Mouse (Mus musculus) erythroblast, embryonic 14.5 days (primary cell): ENCODE measurements around the gene Dhx34. TPM values are rescaled to one million over a fixed set of nuclear protein-coding genes. Genes with fewer than 3 reads are reported as not detected.

Experiments used
- H3K27me3 ChIP-seq: 2 replicates; pipeline ENCODE4 v1.6.1; 2012; ENCODE audit warnings: inconsistent platforms; ENCODE audit not compliant: control insufficient read depth
- H3K36me3 ChIP-seq: 2 replicates; pipeline ENCODE4 v1.6.1; 2012; ENCODE audit warnings: mild to moderate bottlenecking, inconsistent platforms; ENCODE audit not compliant: control insufficient read depth
- H3K4me1 ChIP-seq: 2 replicates; pipeline ENCODE4 v1.6.1; 2012; ENCODE audit warnings: inconsistent platforms; ENCODE audit not compliant: control insufficient read depth
- H3K4me3 ChIP-seq: replicated peaks from 2 replicates; pipeline ENCODE3; 2012; ENCODE audit warnings: moderate library complexity, mild to moderate bottlenecking, inconsistent platforms
- H3K9me3 ChIP-seq: 2 replicates; pipeline ENCODE4 v1.6.1; 2012; ENCODE audit warnings: low read length, inconsistent platforms, mixed read lengths; ENCODE audit not compliant: control insufficient read depth
- GATA1 ChIP-seq: IDR thresholded peaks from 2 replicates; pipeline ENCODE4 v1.6.1; 2012; ENCODE audit warnings: low read length, inconsistent platforms, mixed read lengths
- TAL1 ChIP-seq: IDR thresholded peaks from 3 replicates; pipeline ENCODE4 v1.6.1; 2012; ENCODE audit warnings: low read length, inconsistent platforms, mixed read lengths
- polyA plus RNA-seq: library from polyadenylated mRNA; stranded (reverse); fragments of >175 nt; gene quantifications from 2 replicates; pipeline ENCODE4 v1.2.3, GENCODE M21; 2012

The Dhx34 gene
- polyA plus RNA-seq, 1 experiment: 1.7 TPM

DNA sequence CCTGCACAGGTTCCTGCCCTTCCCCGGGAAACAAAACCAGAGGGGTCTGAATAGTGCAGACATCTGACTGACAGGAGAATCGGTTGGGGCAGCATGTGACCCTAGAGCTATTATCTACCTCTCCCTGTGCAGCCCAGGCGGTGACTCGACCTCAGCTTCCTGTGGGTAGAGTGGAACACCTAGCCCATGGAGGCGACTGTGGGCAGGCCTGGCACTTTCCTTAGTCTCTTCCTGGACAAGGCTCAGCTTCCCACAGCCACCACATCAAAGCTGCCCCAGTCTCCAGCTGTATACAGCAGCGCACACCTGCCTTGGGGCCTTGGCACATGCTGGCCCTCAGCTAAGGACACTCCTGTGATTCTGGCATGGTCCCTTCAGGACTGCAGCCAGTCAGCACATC lies 20.7 kb downstream of the Dhx34 start:
- no peaks in the 10 kb centered on the region for H3K9me3 ChIP-seq
- H3K27me3 ChIP-seq: no peaks in the 10 kb centered on the region
- no peak overlapping the region for H3K4me3 ChIP-seq
- no peaks in the 10 kb centered on the region for H3K4me1 ChIP-seq
- peaks cover 39% of the 10 kb centered on the region for H3K36me3 ChIP-seq
- TF ChIP-seq GATA1 (no peak), TAL1 (no peak)

DNA sequence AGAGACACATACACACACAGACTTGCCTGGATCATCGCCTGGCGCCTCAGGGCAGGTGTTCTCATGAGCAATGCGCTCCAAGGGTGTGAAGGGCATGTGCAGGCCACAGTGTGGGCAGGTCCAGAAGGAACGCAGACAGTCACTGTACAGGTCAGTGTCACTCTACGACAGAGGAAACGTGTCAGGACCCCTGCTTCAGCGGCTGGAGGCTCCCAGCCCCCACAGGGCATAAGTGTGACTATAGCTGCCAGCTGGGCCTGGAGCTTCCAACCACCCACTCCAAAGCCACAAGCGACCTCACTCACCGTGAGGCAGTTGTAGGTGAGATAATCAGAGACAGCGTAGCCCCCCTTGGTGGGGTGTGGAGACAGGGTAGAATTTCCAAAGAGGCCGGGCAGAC lies 23.3 kb downstream of the Dhx34 start:
- Histone ChIP-seq H3K36me3 (peaks cover 30% of the 10 kb centered on the region), H3K27me3 (no peaks in the 10 kb centered on the region), H3K4me3 (no peak overlapping the region), H3K9me3 (peaks cover 3% of the 10 kb centered on the region; the same call in 1 of the 2 replicates), H3K4me1 (no peaks in the 10 kb centered on the region)
- TF ChIP-seq GATA1 (no peak), TAL1 (no peak)

DNA sequence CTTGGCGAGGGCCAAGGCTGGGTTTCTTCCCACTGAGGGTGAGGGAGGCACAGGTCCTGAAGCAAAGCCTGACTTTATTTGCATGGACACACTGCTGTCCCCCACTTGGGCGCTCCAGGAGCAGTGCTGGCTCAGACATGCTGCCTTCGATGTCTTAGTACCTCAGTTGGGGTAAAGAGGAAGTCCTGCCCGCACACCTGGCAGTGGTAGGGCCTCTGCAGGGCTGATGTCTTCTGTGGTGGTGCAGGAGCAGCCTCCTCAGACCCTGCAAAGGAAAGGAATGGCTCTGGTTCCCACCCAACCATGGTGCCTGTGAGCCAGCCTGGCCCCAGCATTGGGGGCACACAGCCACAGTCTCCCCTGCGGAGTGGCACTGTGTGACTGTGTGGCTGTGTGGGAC lies 24.7 kb downstream of the Dhx34 start:
- H3K4me1 ChIP-seq: peaks cover 2% of the 10 kb centered on the region
- no peak overlapping the region for H3K4me3 ChIP-seq
- H3K36me3 ChIP-seq: peaks cover 23% of the 10 kb centered on the region
- peaks cover 3% of the 10 kb centered on the region; the same call in 1 of the 2 replicates for H3K9me3 ChIP-seq
- H3K27me3 ChIP-seq: no peaks in the 10 kb centered on the region
- TF ChIP-seq TAL1: no peak

DNA sequence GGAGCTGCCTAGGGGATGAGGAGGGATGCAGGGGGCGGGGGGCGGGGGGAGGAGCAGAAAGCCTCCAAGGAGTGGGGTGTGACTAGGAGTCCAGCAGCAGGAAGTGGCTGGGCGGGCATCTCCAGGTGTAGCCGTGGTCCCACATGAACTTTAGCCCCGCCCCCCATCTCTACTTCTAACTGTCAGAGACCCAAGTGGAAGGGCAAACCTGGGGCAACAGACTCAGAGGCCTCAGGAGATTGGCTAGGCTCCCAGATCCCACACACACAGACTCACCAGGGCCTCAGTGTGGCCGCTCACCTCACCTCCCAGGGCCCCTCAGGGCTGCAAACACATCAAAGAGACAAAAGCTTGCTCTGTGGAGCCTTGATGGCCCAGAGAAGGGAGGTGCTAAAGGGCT lies 25.2 kb downstream of the Dhx34 start:
- H3K27me3 ChIP-seq: no peaks in the 10 kb centered on the region
- TF ChIP-seq GATA1 (no peak), TAL1 (no peak)
- H3K4me3 ChIP-seq: no peak overlapping the region
- peaks cover 7% of the 10 kb centered on the region for H3K4me1 ChIP-seq
- H3K36me3 ChIP-seq: peaks cover 18% of the 10 kb centered on the region
- H3K9me3 ChIP-seq: peaks cover 3% of the 10 kb centered on the region; the same call in 1 of the 2 replicates

DNA sequence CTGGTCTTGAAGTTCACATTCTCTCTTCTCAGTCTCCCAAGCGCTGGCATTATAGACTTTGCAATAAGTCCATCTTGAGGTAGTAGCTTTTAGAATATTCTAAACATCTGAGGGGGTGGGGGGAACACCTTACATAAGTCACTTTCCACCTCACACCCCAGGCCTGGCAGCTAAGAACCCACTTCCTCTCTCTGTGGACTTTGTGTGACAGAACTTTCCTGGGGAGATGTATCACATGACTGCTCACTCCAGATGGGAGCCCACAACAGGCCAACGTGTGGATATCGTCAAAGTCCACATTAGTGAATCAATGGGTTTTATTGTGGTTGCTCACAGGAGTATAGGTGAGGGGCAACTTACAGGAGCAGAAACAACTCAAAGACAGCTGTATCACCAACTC lies 28.1 kb downstream of the Dhx34 start:
- TF ChIP-seq TAL1 (no peak), GATA1 (no peak)
- no peak overlapping the region for H3K4me3 ChIP-seq
- peaks cover 7% of the 10 kb centered on the region for H3K4me1 ChIP-seq
- peaks cover 3% of the 10 kb centered on the region; the same call in 1 of the 2 replicates for H3K9me3 ChIP-seq
- peaks cover 10% of the 10 kb centered on the region for H3K36me3 ChIP-seq
- no peaks in the 10 kb centered on the region; the same call in 1 of the 2 replicates for H3K27me3 ChIP-seq

DNA sequence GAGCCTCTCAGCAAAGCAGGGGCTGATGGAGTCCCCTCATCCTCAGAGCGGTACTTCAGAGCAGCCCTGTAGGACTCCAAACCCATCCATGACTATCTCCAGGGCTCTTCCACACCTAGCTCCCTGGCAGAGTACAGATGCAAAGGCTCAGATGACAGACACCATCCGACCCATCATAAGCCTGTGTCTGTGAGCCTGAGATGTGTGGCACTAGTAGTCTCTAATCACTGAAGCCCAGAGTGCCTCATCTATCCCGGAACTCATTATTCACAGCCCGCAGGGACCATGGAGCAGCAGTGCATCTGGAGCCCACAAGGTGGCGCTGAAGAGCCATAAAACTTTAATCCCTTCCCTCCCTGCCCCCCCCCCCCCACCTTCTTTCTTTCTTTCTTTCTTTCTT lies 29.5 kb downstream of the Dhx34 start:
- H3K4me1 ChIP-seq: peaks cover 12% of the 10 kb centered on the region
- no peaks in the 10 kb centered on the region; the same call in 1 of the 2 replicates for H3K27me3 ChIP-seq
- H3K9me3 ChIP-seq: peaks cover 3% of the 10 kb centered on the region; the same call in 1 of the 2 replicates
- H3K36me3 ChIP-seq: peaks cover 4% of the 10 kb centered on the region
- TF ChIP-seq GATA1: no peak
- TF ChIP-seq TAL1: no peak
- no peak overlapping the region for H3K4me3 ChIP-seq

DNA sequence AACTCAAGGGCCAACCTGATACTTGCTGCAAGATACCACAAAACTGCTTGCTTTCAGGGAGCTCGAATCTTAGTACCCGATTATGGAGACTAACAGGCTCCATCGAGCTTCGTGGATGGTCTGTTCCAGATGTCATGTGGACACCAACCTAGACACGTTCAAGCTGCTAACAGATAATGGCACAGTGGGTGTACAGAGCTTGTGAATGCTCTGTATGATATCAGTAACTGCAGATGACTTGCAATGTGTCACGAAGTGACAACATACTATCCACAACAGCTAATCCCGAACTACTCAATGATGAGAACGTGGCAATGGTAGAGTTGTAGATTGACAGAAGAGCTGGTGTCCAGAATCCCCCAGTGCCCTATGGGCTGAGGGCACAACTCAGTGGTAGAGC lies 34.3 kb downstream of the Dhx34 start:
- Histone ChIP-seq H3K9me3 (no peaks in the 10 kb centered on the region), H3K4me1 (peaks cover 12% of the 10 kb centered on the region), H3K27me3 (no peaks in the 10 kb centered on the region; the same call in 1 of the 2 replicates), H3K36me3 (no peaks in the 10 kb centered on the region), H3K4me3 (no peak overlapping the region)
- TF ChIP-seq TAL1 (no peak), GATA1 (no peak)

DNA sequence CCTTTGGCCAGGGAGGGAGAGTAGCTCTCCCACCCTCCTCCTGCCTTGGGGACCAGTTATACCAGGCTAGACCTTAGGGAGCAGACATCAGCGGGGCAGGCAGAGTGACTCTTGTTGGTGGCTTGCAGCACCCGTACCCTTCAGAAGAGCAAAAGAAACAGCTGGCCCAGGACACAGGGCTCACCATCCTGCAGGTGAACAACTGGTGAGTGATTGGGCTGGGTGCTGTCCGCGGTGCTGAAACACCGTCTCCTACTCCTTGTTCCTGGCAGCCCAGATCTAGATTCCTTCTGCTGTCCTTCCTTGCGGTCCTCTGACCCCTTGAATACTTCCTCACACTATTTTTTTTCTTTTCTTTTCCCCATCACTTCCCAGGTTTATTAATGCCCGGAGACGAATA lies 38.2 kb downstream of the Dhx34 start:
- H3K27me3 ChIP-seq: no peaks in the 10 kb centered on the region; the same call in 1 of the 2 replicates
- peaks cover 5% of the 10 kb centered on the region; the same call in 1 of the 2 replicates for H3K4me1 ChIP-seq
- TF ChIP-seq TAL1 (no peak), GATA1 (no peak)
- no peaks in the 10 kb centered on the region for H3K9me3 ChIP-seq
- H3K4me3 ChIP-seq: no peak overlapping the region
- no peaks in the 10 kb centered on the region for H3K36me3 ChIP-seq

DNA sequence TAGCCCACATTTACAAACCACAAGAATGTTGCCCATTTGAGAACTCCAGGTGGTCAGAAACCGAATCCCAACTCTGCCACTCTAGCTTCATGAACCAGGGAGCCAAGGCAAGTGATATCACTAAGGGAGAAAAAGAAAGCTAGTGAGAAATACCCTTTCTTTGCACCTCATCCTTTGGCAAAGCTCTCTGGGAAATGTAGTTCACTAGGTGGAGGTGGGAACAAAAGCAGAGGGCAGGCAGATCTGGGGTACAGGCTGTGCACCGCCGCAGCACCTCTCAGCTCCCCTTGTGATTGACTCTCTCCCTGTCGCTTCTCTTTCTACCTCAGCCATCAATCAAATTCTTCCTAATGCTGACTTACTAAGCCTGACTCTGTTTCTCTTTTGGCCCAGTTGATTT lies 43.7 kb downstream of the Dhx34 start:
- peaks cover 43% of the 10 kb centered on the region for H3K27me3 ChIP-seq

DNA sequence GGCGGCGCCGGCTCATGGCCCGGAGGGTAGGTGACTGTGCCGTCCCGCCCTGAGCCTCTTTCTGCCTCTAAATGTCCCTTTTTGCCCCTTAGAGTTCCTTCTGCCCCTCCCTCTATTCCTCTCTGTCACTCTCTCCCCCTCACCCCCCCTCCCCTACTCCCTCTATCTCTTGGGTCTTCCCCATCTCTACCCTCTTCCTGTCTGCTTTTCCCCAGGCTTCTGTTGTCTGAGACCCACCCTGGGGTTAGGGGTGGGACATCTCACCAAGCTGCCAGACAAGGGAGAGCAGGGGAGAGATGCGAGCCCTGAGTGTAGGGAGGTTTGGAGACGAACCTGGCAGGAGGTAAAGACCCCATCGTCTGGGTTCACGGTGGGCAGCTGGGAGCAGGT lies 46.3 kb downstream of the Dhx34 start:
- Histone ChIP-seq H3K36me3 (no peaks in the 10 kb centered on the region), H3K27me3 (peaks cover 55% of the 10 kb centered on the region), H3K4me1 (no peaks in the 10 kb centered on the region), H3K9me3 (no peaks in the 10 kb centered on the region), H3K4me3 (peak overlapping the region; percentile 29)
- no peak for TF ChIP-seq GATA1
- no peak for TF ChIP-seq TAL1

More for the DNA sequence above, 43.7 kb downstream of the Dhx34 start:
- no peaks in the 10 kb centered on the region for H3K9me3 ChIP-seq
- TF ChIP-seq TAL1 (no peak), GATA1 (no peak)
- no peak overlapping the region for H3K4me3 ChIP-seq
- H3K4me1 ChIP-seq: no peaks in the 10 kb centered on the region
- H3K36me3 ChIP-seq: no peaks in the 10 kb centered on the region
